Mouse (Mus musculus): ENCODE results near the gene Afg3l1.

DNA sequence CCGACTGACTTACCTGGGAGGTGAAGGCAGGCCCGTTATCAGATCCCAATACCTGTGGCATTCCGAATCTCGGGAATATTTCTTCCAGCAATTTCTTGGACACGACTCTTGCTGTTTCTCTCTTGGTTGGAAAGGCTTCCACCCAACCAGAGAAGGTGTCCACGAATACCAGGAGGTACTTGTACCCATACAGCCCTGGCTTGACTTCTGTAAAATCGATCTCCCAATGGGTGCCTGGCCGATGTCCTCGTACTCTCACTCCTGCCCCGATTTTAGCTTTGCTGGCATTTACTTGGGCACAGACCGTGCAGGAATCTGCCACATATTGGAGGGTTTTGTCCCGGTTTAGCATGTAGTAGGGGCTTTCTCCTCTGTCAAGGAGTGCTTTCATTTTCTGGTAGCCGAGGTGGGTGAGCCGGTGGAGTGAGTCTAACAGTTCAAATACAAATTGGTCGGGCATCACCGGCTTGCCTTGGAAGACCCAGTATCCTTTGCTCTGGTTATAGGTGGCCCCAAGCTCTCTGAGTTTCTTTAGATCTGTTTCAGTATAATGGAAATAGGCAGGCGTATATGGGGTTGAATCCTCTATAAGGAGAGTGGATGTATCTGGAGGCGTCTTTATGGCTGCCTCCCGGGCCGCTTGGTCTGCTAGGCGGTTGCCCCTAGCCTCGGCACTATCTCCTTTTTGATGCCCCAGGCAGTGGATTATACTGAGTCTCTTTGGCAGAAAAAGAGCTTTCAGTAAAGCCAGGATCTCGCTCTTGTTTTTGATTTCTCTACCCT, 48.6 kb upstream of the Afg3l1 start:
- TF ChIP-seq POLR2A (IDR thresholded peaks at IDR 0.05; ENCODE audit: low read depth, low read length), result no peak
- TF ChIP-seq CTCF (IDR thresholded peaks at IDR 0.05; ENCODE audit: extremely low read depth, insufficient read length, insufficient replicate concordance, low read depth, low read length), result no peak
